Mouse (Mus musculus) cerebellum, adult 11 months (tissue): ENCODE data around the gene Pbx4.

Experiments
- DNase-seq: peaks from one replicate; pipeline ENCODE4 v3.0.0; 2022

Gene Pbx4

DNA sequence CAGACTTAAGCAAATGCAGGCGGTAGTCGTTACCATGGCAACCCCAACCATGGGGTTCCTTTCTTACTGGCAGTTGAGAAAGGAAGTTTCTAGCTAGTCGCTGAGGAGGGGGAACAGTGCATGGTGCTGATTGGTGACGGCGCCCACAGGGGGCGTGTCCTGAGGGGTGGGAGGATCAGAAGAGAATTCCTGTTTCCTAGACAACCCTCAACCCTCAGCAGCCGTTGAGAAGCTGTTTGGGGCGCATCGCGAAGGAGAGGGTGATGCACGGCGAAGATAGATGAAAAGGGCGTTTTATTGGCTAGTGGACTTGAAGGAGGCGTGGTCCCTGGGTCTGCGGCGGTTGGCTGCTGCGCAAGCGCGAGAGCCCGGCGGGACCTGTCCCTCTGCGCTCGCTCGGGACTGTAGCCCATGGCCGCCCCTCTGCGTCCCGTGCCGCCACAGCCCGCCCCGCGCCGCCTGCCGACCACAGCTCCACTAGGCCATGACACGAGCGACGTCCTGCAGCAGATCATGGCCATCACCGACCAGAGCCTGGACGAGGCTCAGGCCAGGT is at the start of gene Pbx4:
Gene Pbx4 (plus strand): TSS at position 194 of the 556 bp plus-strand sequence.
- peak; percentile 77 for DNase-seq

DNA sequence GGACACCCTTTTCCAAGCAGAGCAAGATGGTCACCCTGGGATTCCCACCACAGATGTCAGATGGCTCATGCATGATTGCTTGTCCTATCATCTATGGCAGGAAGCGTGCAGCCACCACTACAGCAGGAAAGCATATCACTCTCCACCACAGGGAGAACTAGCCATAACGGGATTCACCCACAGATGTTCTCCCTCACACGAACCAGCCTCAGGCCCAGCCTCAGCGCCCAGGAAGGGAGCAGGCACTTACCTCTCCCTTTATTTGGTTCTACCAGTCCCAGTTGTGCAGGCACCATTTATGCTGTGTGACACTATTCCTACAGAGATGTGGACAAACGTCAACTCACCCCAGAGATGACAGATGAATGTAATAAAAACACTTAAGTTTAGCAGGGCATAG is 43.2 kb upstream of the Pbx4 start:
- DNase-seq: no peak

DNA sequence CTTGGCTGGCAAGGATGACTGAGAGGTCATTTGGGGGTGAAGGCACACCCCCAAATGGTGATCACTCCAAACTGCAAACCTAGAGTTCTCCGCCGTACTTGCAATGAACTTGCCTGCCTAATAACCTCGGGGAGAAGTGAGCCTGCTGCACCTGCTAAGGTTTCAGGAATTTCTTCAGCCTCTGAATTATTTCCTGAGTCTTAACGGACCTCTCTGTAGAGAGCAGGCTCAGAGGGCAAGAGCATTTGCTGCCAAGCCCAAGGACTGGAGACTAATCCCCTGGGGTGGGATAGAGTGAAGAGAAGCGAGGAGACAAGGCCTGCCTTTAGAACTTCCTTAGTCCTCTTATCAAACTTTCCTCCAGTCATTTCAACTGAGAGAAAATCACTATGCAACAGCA is 42.6 kb upstream of the Pbx4 start:
- DNase-seq: no peak

DNA sequence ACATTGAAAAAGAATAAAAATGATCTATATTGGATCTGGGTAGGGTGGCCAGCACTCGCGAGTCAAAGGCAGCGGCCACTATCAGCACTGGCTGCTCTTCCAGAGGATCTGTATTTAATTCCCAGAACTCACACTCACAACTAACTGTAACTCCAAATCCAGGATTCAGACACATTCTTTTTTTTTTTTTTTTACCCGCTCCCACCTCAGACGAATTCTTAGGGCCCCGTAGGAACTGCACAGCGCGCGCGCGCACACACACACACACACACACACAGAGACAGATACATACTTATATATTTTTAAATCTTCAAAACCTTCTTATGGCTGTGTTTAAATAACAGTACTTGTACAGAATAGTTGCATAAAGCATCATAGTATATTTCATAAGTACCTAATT is 41.9 kb upstream of the Pbx4 start:
- no peak for DNase-seq

DNA sequence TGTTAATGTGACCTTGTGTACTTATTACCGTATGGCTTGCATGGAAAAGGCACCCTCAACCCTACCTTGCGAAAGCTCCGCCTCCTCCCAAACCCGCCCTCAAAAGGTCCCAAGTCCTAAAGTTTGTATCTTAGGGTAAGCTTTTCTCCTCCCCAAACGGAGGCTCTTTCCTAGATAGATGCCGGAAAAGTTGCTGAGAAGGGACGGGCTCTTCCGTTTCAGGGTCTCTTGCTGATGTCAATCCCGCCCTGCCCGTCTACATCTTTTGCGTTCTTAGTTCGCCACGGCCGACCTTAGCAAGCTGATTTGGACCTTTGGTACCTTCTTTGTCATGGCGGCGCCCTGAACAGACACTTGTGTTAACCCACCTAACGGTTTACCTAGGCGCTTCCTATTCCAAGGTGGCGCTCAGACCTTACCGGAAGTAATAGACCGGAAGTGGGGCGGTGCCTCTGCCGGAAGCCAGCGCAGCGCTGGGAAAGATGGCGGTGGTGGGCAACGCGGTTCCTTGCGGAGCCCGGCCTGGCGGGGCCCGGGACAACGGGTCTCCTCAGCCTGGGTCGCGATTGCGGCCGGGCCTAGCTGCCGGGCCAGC is 41.4 kb upstream of the Pbx4 start, which contains the start of the genes Atp13a1 and Zfp866:
Gene Atp13a1 (plus strand): TSS at position 391 of the 595 bp plus-strand sequence.
Gene Zfp866 (minus strand): TSS at position 406 of the 595 bp plus-strand sequence.
- peak; percentile 83 for DNase-seq

DNA sequence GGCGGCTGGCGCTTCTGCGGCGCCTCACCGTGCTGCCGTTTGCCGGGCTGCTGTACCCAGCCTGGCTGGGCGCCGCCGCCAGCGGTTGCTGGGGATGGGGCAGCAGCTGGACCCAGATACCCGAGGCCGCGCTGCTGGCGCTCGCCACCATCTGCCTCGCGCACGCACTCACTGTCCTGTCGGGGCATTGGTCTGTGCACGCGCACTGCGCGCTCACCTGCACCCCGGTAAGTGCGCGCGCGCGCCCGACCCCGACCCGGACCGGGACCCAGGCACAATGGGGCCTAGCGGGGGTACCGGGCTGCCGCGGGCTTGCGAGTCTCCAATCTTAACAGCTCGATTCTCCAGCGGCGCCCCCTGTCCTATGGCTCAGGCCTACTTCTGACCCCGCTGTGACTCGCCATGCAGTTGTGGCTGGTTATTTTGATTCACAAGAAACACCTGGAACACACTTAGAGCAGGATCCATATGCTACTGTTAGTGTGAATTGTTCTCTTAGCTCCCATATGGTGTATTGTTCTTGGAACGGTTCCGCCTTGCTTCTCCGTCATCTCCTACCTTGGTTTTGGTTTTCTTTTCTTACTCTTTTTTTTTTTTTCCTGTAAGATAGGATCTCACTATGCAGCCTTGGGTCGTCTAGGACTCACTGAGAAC is 40.7 kb upstream of the Pbx4 start:
- peak; percentile 52 for DNase-seq

DNA sequence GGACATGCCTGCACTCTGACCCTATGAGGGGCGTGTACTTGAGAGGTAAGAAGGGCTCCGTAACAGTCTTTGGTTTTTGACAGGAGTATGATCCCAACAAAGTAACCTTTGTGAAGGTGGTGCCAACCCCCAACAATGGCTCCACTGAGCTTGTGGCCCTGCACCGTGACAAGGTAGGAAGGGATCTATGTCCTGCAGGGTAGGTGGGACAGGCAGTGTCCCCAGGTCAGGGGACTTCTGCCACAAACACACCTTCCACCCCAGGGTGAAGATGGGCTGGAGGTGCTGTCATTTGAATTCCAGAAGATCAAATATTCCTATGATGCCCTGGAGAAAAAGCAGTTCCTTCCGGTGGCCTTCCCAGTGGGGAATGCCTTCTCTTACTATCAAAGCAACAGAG is 38.6 kb upstream of the Pbx4 start:
- no peak for DNase-seq

DNA sequence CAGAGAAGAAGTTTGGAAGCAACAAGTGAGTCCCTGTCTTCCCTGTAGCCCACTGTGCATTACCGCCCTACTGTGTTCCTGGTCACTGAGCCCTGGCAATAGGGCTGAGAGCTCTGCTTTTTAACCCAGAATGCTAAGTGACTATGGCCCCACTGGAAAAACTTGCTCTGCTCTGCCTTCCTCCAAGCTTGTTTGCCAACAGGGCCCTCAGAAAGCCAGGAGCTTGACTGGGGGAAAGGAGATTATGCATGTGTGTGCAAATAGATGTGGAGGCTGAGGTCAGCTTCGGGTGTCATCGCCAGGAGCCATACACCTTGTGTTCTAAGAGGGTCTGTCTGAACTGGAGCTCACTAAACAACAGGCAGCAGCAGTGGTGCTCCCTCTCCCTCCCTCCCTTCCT is 38.2 kb upstream of the Pbx4 start:
- no peak for DNase-seq

DNA sequence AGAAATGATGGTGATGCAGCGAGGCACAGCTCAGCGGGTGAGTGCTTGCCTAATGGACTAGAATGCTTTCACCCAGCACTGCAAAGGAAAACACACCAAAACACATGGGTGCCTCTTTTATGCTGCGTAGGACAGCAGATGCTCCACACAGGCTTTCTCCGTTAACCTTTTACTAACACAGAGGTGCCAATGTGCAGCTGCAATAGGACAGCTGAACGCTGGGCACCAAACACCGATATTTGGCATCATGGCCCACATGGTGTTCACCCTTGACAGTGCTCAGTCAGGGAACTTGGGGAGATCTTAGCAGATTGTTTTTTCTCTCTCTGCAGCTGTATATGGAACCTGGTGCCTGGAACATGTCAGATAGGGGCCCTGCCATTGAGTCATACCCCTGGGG is 37.4 kb upstream of the Pbx4 start:
- DNase-seq: no peak

DNA sequence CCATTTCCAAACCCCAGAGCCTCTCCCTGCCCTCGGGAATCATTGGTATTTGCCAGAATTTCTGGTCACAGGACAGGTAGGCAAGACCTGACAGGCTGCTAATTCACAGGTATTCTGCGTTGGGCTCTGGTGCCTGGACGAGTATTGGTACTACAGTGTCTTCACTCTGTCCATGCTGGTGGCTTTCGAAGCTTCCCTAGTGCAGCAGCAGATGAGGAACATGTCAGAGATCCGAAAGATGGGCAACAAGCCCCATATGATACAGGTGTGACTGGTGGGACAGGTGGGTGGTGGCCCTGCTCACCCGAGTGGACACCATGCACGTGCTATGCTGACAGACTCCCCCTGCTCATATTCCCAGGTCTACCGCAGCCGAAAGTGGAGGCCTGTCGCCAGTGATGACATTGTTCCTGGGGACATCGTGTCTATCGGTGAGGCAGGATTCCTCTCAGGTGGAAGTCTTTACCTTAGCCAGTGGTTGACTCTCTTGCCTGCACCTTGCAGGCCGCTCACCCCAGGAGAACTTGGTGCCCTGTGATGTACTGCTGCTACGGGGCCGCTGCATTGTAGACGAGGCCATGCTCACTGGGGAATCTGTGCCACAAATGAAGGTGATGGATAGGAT is 35.5 kb upstream of the Pbx4 start:
- DNase-seq: no peak

DNA sequence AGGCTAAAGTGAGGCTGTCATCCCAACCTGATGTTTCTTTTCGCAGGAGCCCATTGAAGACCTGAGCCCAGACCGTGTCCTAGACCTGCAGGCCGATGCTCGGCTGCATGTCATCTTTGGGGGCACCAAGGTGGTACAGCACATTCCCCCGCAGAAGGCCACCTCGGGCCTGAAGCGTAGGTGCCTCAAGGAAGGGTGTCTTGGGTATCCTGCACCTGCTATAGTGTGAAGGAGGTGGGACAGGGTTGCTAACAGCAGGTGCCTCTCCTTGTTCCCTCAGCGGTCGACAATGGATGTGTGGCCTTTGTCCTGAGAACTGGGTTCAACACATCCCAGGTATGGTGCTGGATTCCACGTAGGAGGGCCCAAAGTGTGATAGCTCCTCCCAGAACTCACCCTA is 34.6 kb upstream of the Pbx4 start:
- DNase-seq: no peak

DNA sequence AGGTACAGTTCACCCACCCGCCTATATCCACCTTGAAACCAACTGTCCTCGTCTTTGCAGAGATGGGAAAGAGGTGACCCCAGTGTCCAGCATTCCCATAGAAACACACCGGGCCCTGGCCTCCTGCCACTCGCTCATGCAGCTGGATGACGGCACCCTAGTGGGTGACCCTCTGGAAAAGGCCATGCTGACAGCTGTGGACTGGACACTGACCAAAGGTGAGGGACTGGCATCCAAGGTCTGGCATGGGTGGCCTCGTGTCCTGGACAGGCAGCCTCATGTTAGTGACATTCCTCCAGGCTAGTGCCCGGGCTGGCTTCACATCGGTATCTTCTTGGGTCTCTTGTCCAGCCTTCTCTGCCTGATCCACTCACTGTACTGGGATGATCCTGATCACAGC is 33.0 kb upstream of the Pbx4 start:
- DNase-seq: no peak

DNA sequence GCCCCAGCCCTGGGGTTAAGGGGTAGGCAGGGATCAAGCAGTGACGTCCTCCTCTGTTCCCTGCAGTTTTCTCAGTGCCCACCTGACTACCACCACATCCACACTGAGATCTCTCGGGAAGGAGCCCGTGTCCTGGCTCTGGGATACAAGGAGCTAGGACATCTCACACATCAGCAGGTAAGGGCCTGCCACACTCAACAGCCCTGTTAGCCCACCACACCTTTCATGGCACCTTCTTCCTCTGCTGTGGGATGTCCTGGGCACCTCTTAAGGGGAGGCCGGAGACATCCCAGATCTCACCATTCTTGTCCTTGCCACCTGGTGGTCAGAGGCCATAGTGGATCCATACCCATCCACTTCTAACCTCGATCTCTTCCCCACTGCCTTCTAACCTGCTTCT is 32.3 kb upstream of the Pbx4 start:
- no peak for DNase-seq

DNA sequence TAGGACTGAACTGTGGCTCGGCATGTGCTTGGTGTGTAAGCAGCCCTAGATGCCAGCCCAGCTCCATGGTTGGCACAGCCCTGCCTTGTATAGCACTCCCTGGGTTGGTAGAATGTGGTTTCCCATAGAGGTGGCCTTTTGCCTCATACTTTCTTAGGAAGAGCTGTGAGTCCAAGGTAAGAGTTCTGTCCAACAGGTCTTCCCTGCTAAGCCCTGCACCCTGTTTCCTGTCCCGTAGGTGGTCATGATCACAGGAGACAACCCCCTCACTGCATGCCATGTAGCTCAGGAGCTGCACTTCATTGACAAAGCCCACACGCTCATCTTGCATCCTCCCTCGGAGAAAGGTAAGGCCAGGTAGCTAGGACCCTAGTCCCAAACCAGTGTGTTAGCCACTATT is 30.5 kb upstream of the Pbx4 start:
- DNase-seq: no peak

DNA sequence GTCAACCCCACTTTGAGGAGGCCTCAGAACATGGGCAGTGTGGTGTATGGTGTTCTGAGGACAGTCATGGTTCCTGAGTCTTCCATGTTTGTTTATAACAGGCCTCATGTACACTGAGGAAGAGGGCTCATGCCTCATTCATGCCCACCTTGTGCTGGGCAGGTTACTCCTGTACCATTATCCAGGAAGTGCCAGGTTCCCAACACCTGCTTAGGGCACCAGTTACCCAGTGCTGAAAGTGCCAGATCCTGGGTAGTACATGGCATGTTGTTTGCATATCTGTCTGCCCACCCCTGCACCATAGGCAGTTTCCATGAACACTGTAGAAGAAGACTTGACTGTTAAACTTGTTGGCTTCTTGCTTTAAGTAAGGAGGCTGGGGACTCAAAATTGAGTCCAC is 30.1 kb upstream of the Pbx4 start:
- no peak for DNase-seq

DNA sequence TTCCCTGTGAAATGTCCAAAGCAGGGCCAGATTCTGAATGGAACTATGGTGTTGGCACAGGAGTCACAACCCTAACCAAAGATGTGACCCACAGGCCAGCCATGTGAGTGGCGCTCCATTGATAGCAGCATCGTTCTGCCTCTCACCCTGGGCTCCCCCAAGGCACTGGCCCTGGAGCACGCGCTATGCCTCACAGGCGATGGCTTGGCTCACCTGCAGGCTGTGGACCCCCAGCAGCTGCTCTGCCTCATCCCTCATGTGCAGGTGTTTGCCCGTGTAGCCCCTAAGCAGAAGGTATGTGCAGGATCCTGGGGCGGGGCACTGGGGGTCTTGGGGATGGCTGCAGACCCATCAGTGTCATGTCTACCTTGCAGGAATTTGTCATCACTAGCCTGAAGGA is 28.9 kb upstream of the Pbx4 start:
- no peak for DNase-seq

DNA sequence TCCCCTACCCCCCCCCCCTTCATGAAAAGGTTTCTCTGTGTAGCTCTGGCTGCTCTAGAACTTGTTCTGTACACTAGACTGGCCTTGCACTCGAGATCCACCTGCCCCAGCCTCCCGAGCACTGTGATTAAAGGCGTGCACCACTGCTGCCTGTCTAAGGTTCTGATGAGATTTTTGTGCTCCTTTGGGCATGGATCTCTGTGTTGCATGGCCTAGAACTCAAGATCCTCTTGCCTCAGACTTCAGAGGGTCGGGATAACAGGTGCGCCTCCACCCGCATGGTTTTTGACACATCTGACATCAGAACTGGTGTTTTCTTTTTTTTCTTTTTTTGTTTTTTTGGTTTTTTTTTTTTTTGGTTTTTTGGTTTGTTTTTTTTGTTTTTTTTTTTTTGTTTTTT is 27.8 kb upstream of the Pbx4 start:
- no peak for DNase-seq

DNA sequence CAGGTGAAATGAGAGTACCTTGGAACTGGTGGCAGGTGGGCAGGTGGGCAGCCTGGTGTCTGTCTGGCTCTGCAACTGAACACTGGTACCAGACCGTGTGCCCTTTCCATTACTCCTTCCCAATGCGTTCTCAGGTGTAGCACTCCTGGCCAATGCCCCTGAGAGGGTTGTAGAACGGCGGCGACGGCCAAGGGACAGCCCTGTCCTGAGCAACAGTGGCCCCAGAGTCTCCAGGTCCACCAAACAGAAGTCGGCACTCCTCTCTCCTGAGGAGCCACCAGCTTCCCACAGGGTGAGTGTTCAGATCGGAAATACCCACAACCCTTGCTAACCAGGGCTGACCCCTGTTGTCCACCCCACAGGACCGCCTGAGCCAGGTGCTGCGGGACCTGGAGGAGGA is 27.2 kb upstream of the Pbx4 start:
- DNase-seq: no peak

DNA sequence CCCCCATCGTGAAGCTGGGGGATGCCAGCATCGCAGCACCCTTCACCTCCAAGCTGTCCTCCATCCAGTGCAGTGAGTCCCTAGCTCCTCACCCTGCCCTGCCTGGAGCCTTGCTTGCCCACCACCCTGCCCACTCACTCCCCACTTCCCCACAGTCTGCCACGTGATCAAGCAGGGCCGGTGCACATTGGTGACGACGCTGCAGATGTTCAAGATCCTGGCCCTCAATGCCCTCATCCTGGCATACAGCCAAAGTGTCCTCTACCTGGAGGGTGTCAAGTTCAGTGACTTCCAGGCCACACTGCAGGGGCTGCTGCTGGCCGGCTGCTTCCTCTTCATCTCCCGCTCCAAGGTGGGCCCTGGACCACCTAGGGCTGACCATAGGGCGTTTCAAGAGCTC is 26.8 kb upstream of the Pbx4 start:
- no peak for DNase-seq

DNA sequence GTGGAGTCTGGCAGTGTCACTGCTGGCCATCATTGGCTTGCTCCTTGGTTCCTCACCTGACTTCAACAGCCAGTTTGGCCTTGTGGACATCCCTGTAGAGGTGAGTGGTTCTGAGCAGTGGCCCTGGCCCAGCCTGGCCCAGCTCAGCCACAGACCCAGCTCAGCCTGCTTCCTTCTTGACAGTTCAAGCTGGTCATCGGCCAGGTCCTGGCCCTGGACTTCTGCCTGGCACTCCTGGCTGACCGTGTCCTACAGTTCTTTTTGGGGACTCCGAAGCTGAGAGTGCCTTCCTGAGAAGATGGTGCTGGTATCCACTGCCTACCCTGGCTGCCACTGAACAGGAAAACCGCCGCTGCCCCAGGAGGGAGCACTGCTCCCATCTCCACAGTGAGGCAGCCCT is 25.1 kb upstream of the Pbx4 start:
- no peak for DNase-seq

DNA sequence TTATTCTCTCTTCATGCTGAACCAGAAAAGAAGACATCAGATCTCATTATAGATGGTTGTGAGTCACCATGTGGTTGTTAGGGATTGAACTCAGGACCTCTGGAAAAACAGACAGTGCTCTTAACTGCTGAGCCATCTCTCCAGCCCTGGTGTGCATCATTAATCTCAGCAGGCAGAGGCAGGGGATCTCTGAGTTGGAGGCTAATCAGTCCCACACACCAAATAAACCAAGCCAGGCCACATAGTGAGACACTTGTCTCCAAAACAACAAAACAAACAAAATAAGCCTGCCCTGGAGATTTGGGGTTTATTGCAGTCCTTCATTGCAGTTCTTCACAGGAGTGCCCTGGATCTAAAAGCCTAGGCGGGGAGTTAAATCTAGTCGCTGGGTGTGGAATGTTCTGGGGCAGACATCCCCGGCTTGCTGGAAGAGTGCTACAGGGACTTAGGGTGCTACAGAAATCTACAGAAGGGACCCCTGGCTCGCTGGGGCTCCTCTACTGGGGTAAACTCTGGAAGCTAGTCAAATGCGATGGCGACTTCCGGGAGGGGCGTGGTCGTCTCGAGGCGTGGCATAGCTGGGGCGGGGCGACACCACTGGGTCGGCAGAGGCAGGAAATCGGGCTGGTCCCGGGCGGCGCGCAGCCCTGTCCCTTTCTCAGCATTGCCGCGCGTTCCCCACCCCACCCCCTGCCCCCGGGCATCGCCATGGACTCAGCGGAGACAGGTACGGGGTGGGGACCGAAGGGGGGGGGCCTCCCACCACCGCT is 24.0 kb upstream of the Pbx4 start, which contains the start of gene Gmip:
Gene Gmip (plus strand): TSS at position 586 of the 770 bp plus-strand sequence.
- DNase-seq: peak; percentile 26

DNA sequence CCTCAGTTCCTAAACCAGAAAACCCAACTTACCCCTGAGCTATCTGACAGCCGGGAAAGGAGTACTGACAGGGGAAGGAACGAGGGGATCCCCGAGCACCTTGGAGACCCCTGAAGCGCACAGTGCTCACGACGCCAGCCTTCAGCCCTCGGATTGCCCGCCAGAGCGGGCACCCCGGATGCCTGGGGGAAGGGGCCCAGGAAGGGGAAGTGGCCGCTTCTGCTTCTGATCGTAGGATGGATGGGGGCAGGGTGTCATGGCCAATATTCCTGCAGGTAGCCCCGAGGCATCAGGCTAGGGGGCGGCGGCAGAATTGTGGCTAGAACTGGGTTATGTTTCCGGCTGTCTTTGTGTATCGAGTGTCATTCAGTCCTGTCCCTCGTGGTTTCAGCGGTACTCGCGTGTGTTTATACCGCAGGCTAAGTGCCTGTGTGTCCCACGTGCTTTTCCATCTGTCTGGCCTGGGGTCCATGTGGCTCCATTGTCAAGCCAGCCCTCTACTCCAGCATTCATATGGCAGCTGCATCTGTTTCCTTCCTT is 23.4 kb upstream of the Pbx4 start:
- DNase-seq: no peak

DNA sequence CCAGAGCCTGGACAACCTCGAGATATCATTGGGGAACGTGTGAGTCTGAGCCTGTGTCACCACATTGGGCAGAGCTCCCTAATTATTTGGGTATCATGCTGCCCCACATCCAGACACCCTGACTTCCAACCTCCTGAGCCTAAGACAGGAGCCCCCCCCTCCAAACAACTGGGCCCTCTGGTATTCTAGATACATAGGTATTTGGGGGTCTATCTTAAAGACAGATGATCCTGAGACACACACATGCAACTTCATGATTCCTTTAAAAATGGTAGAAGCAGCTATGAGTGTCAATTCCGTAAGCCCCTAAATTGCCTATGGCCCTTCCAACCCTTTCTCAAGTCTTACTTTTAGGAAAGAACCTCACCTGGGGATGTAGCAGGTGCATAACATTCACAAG is 22.5 kb upstream of the Pbx4 start:
- DNase-seq: no peak
